Comparison of ENCODE assay signal across 8 mouse cellular contexts in the genomic region with DNA sequence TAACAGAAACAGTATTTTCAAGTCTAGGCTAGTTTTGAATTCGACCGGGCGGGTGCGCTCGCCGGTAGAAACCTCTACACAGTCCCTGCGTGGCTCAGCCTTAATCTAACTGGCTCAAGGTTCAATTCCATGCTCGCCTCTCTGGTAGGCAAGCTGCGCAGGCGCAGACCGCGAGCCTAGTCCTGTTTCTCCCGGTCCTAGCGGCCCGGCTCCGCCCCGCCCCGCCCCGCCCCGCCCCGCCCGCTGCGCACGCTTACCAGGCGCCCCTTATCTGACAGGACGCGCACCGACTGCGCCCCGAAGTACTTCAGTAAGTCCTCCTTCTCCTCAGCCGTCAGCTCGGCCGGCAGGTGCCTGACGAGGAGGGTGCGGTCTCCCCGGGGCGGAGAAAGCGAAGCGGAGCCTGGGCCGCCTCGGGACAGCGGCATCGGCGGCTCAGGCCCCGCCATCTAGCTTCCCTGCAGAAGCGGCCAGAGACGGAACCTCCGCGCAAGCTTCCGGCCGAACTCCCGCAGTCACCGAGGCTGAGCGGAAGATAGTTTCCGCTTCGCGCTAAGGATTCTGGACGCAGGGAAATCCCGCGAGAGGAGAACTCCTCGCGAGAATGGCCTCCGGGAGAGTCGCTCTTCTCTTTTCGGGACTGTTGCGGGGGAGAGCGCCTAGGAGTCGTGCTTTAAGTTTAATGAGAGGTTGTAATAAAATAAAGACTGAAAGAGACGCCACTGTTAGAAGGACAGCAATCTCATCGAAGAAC. TPM values are rescaled to one million over a fixed set of nuclear protein-coding genes. Genes with fewer than 3 reads are reported as not detected.
A peak's percentile ranks its signal among the peaks of the same experiment; 100 is the strongest.
DNase-seq lines count a peak whose midpoint lies in the region; ATAC-seq lines count a peak whose summit lies in the region.

Gene Rnpc3, minus strand, starts transcription at position 544 of the 754 bp plus-strand sequence.

- under 1% methylated on average over 70 of the region's 70 CpGs for WGBS in hindbrain, embryonic 15.5 days

- peak within 1 kb of the TSS; percentile 74 for H3K4me2 ChIP-seq in hindbrain, embryonic 15.5 days

- peaks cover 12% of the 10 kb centered on the region for H3K4me1 ChIP-seq in hindbrain, embryonic 15.5 days (replicated peaks)

- no peaks in the 10 kb centered on the region for H3K9me3 ChIP-seq in hindbrain, embryonic 15.5 days

- H3K36me3 ChIP-seq in hindbrain, embryonic 15.5 days: peaks cover 3% of the 10 kb centered on the region; the same call in 1 of the 2 replicates

- H3K9ac ChIP-seq in hindbrain, embryonic 15.5 days: peak within 1 kb of the TSS; percentile 79

- peak; percentile 91 for DNase-seq in T-cell, adult 2 months (ENCODE audit: low spot score)
- DNase-seq in cerebellum, postnatal 36 days: peak; percentile 98
- peak; percentile 95 for DNase-seq in frontal cortex, postnatal 36 days (ENCODE audit: low spot score in 2 of 2)
- peak; percentile 88 for DNase-seq in left cerebral cortex, adult 11 months (ENCODE audit: low spot score)
- peak; percentile 96 to 97 for DNase-seq in lung, postnatal 4 days
- peak; percentile 98 for DNase-seq in retina, postnatal 7 days (ENCODE audit: low read depth, low spot score)
- DNase-seq in urinary bladder, adult 2 months (ENCODE audit: low spot score): peak; percentile 95

- peak within 1 kb of the TSS; percentile 59 for H3K4me3 ChIP-seq in hindbrain, embryonic 15.5 days

- peak within 1 kb of the TSS; percentile 98 for H3K27ac ChIP-seq in hindbrain, embryonic 15.5 days (replicated peaks)

- no peaks in the 10 kb centered on the region for H3K27me3 ChIP-seq in hindbrain, embryonic 15.5 days

- ATAC-seq in hindbrain, embryonic 15.5 days (ENCODE audit: low FRiP score, low read depth): peak; percentile 99

RNA-seq across cellular contexts. Expression of gene Rnpc3, which starts in this region (rescaled TPM):
- 48.1 and 50.8 TPM in 2 replicates for polyA plus RNA-seq in hindbrain, embryonic 15.5 days (2015; fragmentation: Nextera tagmentation; extraction: Ambion mirVana)
- 20.8 and 32.1 TPM in 2 replicates for polyA plus RNA-seq in urinary bladder, adult 2 months (2012; rRNA removed)

Comparison
In these comparisons a context has a peak if more than half of its experiments do, and no peak if none do; other contexts are left out.
1. Peak in every context shown above with its lines: DNase-seq, ATAC-seq, H3K4me3 ChIP-seq and H3K27ac ChIP-seq.